Mouse (Mus musculus) liver, embryonic 12.5 days (tissue): ENCODE measurements around the gene Spen. TPM values are rescaled to one million over a fixed set of nuclear protein-coding genes. Genes with fewer than 3 reads are reported as not detected.

Experiments used
- ATAC-seq: fragments of 200-750 bp; cut with Nextera tagmentation; 2 replicates; pipeline ENCODE4 v1.8.0; 2017; ENCODE audit warnings: moderate number of reproducible peaks, mild to moderate bottlenecking, moderate library complexity
- H3K27ac ChIP-seq: fragments of 300-500 bp; sonication (generic); 2 replicates; pipeline ENCODE4 v1.5.1; 2016; ENCODE audit warnings: mild to moderate bottlenecking
- H3K27me3 ChIP-seq: fragments of 300-500 bp; sonication (generic); replicated peaks from 2 replicates; pipeline ENCODE4 v1.6.1; 2016; ENCODE audit warnings: mild to moderate bottlenecking, moderate library complexity
- H3K36me3 ChIP-seq: fragments of 300-500 bp; sonication (generic); 2 replicates; pipeline ENCODE4 v1.6.1; 2016; ENCODE audit warnings: mild to moderate bottlenecking, moderate library complexity
- H3K4me1 ChIP-seq: fragments of 300-500 bp; sonication (generic); 2 replicates; pipeline ENCODE4 v1.6.1; 2016
- H3K4me2 ChIP-seq: fragments of 300-500 bp; sonication (generic); 2 replicates; pipeline ENCODE4 v1.6.1; 2016; ENCODE audit warnings: mild to moderate bottlenecking, moderate library complexity
- H3K4me3 ChIP-seq: fragments of 300-500 bp; sonication (generic); 2 replicates; pipeline ENCODE4 v1.5.1; 2016; ENCODE audit warnings: mild to moderate bottlenecking, moderate library complexity
- H3K9ac ChIP-seq: fragments of 300-500 bp; sonication (generic); 2 replicates; pipeline ENCODE4 v1.6.1; 2016; ENCODE audit warnings: mild to moderate bottlenecking, moderate library complexity
- H3K9me3 ChIP-seq: fragments of 300-500 bp; sonication (generic); replicated peaks from 2 replicates; pipeline ENCODE4 v1.6.1; 2016; ENCODE audit warnings: mild to moderate bottlenecking, moderate library complexity
- WGBS: fragments of 180-500 bp; shearing (Covaris S2); methylation state at CpG from one replicate; pipeline ENCODE4 v1.1.7; 2016; ENCODE audit not compliant: insufficient replicate concordance; 5-methylcytosine and 5-hydroxymethylcytosine counted together
- polyA plus RNA-seq: library from polyadenylated mRNA; unstranded; fragments of >200 nt; fragmentation: Nextera tagmentation; extraction: Ambion mirVana; gene quantifications from 2 replicates; pipeline ENCODE4 v1.2.1, GENCODE M21; 2016

Spen gene
- polyA plus RNA-seq, 1 experiment from 2014 or later, result 9.1 TPM

- no peak overlapping the region for H3K9ac ChIP-seq
- peaks cover 52% of the 10 kb centered on the region for H3K4me1 ChIP-seq
- H3K4me3 ChIP-seq, result no peak overlapping the region
- no peaks in the 10 kb centered on the region for H3K9me3 ChIP-seq
- H3K27ac ChIP-seq, result no peak overlapping the region
- H3K36me3 ChIP-seq, result no peaks in the 10 kb centered on the region
- no peak overlapping the region for H3K4me2 ChIP-seq
- 50% methylated on average over 3 of the region's 3 CpGs for WGBS
- ATAC-seq, result no peak
- H3K27me3 ChIP-seq, result no peaks in the 10 kb centered on the region
Observed at GRCm38 (mm10) chr4:141540844-141541243, 2.4 kb upstream of the Spen start.

- ATAC-seq, result no peak
- H3K4me2 ChIP-seq, result peak overlapping the region; percentile 78
- H3K27me3 ChIP-seq, result no peaks in the 10 kb centered on the region
- no peaks in the 10 kb centered on the region for H3K36me3 ChIP-seq
- H3K9ac ChIP-seq, result peak overlapping the region; percentile 75
- H3K27ac ChIP-seq, result peak overlapping the region; percentile 95
- H3K4me3 ChIP-seq, result peak overlapping the region; percentile 97
- H3K4me1 ChIP-seq, result peaks cover 58% of the 10 kb centered on the region
- H3K9me3 ChIP-seq, result no peaks in the 10 kb centered on the region
- WGBS, result 42% methylated on average over 12 of the region's 12 CpGs
Observed at GRCm38 (mm10) chr4:141539213-141539767, 893 bp upstream of the Spen start.

GRCm38 (mm10) chr4:141537706-141538407, 540 bp downstream of the Spen start:
- no peak for ATAC-seq
- Histone ChIP-seq H3K9me3 (no peaks in the 10 kb centered on the region), H3K27me3 (no peaks in the 10 kb centered on the region), H3K36me3 (no peaks in the 10 kb centered on the region), H3K4me2 (peak overlapping the region; percentile 93), H3K4me1 (peaks cover 62% of the 10 kb centered on the region), H3K4me3 (peak overlapping the region; percentile 97), H3K27ac (peak overlapping the region; percentile 95), H3K9ac (peak overlapping the region; percentile 96)
- WGBS, result under 1% methylated on average over 91 of the region's 101 CpGs

- Histone ChIP-seq H3K4me3 (peak overlapping the region; percentile 97), H3K36me3 (no peaks in the 10 kb centered on the region), H3K9ac (peak overlapping the region; percentile 96), H3K4me2 (peak overlapping the region; percentile 93), H3K9me3 (no peaks in the 10 kb centered on the region), H3K4me1 (peaks cover 68% of the 10 kb centered on the region), H3K27ac (peak overlapping the region; percentile 95), H3K27me3 (no peaks in the 10 kb centered on the region)
- WGBS, result 1% methylated on average over 14 of the region's 14 CpGs
- ATAC-seq, result no peak
Observed at GRCm38 (mm10) chr4:141537226-141537610, 1.2 kb downstream of the Spen start.

GRCm38 (mm10) chr4:141536291-141537225, 1.8 kb downstream of the Spen start:
- peak; percentile 12; the same call in 1 of the 2 replicates for ATAC-seq
- WGBS, result under 1% methylated on average over 61 of the region's 61 CpGs
- H3K4me1 ChIP-seq, result peaks cover 73% of the 10 kb centered on the region

GRCm38 (mm10) chr4:141534947-141535680, 3.3 kb downstream of the Spen start:
- Histone ChIP-seq H3K9me3 (no peaks in the 10 kb centered on the region), H3K36me3 (peaks cover 6% of the 10 kb centered on the region), H3K27me3 (no peaks in the 10 kb centered on the region), H3K9ac (peak overlapping the region; percentile 96), H3K4me1 (peaks cover 73% of the 10 kb centered on the region), H3K4me3 (peak overlapping the region; percentile 97), H3K27ac (peak overlapping the region; percentile 95), H3K4me2 (peak overlapping the region; percentile 93)
- 34% methylated on average over 10 of the region's 11 CpGs for WGBS
- peak; percentile 59 for ATAC-seq

More at GRCm38 (mm10) chr4:141536291-141537225, 1.8 kb downstream of the Spen start:
- Histone ChIP-seq H3K4me2 (peak overlapping the region; percentile 93), H3K36me3 (no peaks in the 10 kb centered on the region), H3K27me3 (no peaks in the 10 kb centered on the region), H3K27ac (peak overlapping the region; percentile 95), H3K9me3 (no peaks in the 10 kb centered on the region), H3K9ac (peak overlapping the region; percentile 96), H3K4me3 (peak overlapping the region; percentile 97)

- no peak overlapping the region for H3K27ac ChIP-seq
- no peaks in the 10 kb centered on the region for H3K9me3 ChIP-seq
- no peak overlapping the region for H3K4me3 ChIP-seq
- no peaks in the 10 kb centered on the region for H3K27me3 ChIP-seq
- peaks cover 93% of the 10 kb centered on the region for H3K4me1 ChIP-seq
- 76% methylated on average over 15 of the region's 15 CpGs for WGBS
- no peak overlapping the region for H3K9ac ChIP-seq
- no peak for ATAC-seq
- peaks cover 19% of the 10 kb centered on the region for H3K36me3 ChIP-seq
- H3K4me2 ChIP-seq, result no peak overlapping the region
Observed at GRCm38 (mm10) chr4:141530979-141531378, 7.4 kb downstream of the Spen start.

GRCm38 (mm10) chr4:141528938-141529337, 9.5 kb downstream of the Spen start:
- H3K4me2 ChIP-seq, result no peak overlapping the region
- ATAC-seq, result no peak

GRCm38 (mm10) chr4:141526936-141527650, 11.3 kb downstream of the Spen start:
- ATAC-seq, result no peak
- no peak overlapping the region for H3K9ac ChIP-seq
- no peaks in the 10 kb centered on the region for H3K27me3 ChIP-seq
- WGBS, result 50% methylated on average over 7 of the region's 7 CpGs
- H3K4me2 ChIP-seq, result no peak overlapping the region
- H3K36me3 ChIP-seq, result peaks cover 24% of the 10 kb centered on the region
- H3K27ac ChIP-seq, result no peak overlapping the region
- no peak overlapping the region for H3K4me3 ChIP-seq
- H3K4me1 ChIP-seq, result peaks cover 85% of the 10 kb centered on the region
- H3K9me3 ChIP-seq, result no peaks in the 10 kb centered on the region

More at GRCm38 (mm10) chr4:141528938-141529337, 9.5 kb downstream of the Spen start:
- no peaks in the 10 kb centered on the region for H3K27me3 ChIP-seq
- no peak overlapping the region for H3K27ac ChIP-seq
- no peak overlapping the region for H3K9ac ChIP-seq
- WGBS, result 87% methylated on average over 11 of the region's 11 CpGs
- peaks cover 93% of the 10 kb centered on the region for H3K4me1 ChIP-seq
- H3K4me3 ChIP-seq, result no peak overlapping the region
- H3K36me3 ChIP-seq, result peaks cover 22% of the 10 kb centered on the region
- no peaks in the 10 kb centered on the region for H3K9me3 ChIP-seq

- H3K4me1 ChIP-seq, result peaks cover 75% of the 10 kb centered on the region
- no peak overlapping the region for H3K9ac ChIP-seq
- no peaks in the 10 kb centered on the region for H3K9me3 ChIP-seq
- no peak overlapping the region for H3K27ac ChIP-seq
- H3K4me3 ChIP-seq, result no peak overlapping the region
- peaks cover 36% of the 10 kb centered on the region for H3K36me3 ChIP-seq
- H3K4me2 ChIP-seq, result no peak overlapping the region
- ATAC-seq, result no peak
- no peaks in the 10 kb centered on the region for H3K27me3 ChIP-seq
- WGBS, result 48% methylated on average over 2 of the region's 2 CpGs
Observed at GRCm38 (mm10) chr4:141525940-141526339, 12.5 kb downstream of the Spen start.

- H3K4me1 ChIP-seq, result peaks cover 68% of the 10 kb centered on the region
- no peak overlapping the region for H3K4me3 ChIP-seq
- WGBS, result 13% methylated on average over 6 of the region's 6 CpGs
- H3K36me3 ChIP-seq, result peaks cover 39% of the 10 kb centered on the region
- ATAC-seq, result peak; percentile 73
- peak overlapping the region; percentile 15; the same call in 1 of the 2 replicates for H3K4me2 ChIP-seq
- peak overlapping the region; percentile 40; the same call in 1 of the 2 replicates for H3K9ac ChIP-seq
- no peaks in the 10 kb centered on the region for H3K9me3 ChIP-seq
- peak overlapping the region; percentile 22; the same call in 1 of the 2 replicates for H3K27ac ChIP-seq
- no peaks in the 10 kb centered on the region for H3K27me3 ChIP-seq
Observed at GRCm38 (mm10) chr4:141524658-141525057, 13.7 kb downstream of the Spen start.
